Mouse (Mus musculus): ENCODE measurements around the gene 4930415O20Rik. TPM values are rescaled to one million over a fixed set of nuclear protein-coding genes. Genes with fewer than 3 reads are reported as not detected.
A peak's percentile ranks its signal among the peaks of the same experiment; 100 is the strongest.

The 4930415O20Rik gene
- polyA plus RNA-seq, 1 experiment, result 0.46 TPM

- H3K4me1 ChIP-seq (ENCODE audit: control insufficient read depth, insufficient read depth, insufficient read length, low read length), result peaks cover 13% of the 10 kb centered on the region
- no peak overlapping the region for H3K27ac ChIP-seq (ENCODE audit: insufficient read depth, low read depth, low read length)
- TF ChIP-seq POLR2A (IDR thresholded peaks at IDR 0.05; ENCODE audit: low read depth, low read length) (no peak), CTCF (IDR thresholded peaks at IDR 0.05; ENCODE audit: extremely low read depth, insufficient read length, insufficient replicate concordance, low read depth, low read length) (no peak)
- no peak overlapping the region for H3K4me3 ChIP-seq (ENCODE audit: low read depth, low read length)
- H3K36me3 ChIP-seq (ENCODE audit: control insufficient read depth, insufficient read depth, low read length), result peaks cover 1% of the 10 kb centered on the region; the same call in 1 of the 2 replicates
- H3K27me3 ChIP-seq (ENCODE audit: control insufficient read depth, insufficient read depth, low read length), result no peaks in the 10 kb centered on the region
- 56% methylated on average over 7 of the region's 7 CpGs for WGBS
Measured at GRCm38 (mm10) chr15:98569216-98569615, 1.6 kb upstream of the 4930415O20Rik start.

DNA sequence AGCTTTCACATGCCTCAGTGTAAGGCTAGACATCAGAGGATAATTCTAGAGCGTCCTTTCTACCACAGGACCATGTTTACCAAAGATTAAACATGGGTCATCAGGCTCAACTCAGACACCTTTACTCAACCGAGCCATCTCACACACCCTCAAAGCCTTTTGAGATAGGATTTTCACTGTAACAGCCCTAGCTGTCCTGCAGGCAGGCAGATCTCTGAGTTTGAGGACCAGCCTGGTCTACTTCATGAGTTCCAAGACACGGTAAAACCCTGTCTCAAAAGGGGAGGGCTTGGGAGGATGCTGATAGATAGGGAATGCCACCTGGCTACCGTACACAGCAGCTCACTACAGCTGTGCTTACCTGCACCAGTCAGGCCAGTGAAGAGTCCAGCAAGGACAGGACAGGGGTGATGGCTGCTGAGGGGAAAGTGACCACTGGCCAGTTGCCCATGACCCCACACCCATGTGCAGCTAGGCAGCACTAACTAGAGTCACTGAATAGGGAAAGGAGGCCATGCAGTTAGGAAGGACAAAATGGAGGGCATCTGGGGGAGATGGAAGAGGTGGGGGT, 924 bp upstream of the 4930415O20Rik start:
- Histone ChIP-seq H3K4me3 (ENCODE audit: low read depth, low read length) (no peak overlapping the region), H3K27ac (ENCODE audit: insufficient read depth, low read depth, low read length) (no peak overlapping the region), H3K36me3 (ENCODE audit: control insufficient read depth, insufficient read depth, low read length) (no peaks in the 10 kb centered on the region), H3K4me1 (ENCODE audit: control insufficient read depth, insufficient read depth, insufficient read length, low read length) (peaks cover 13% of the 10 kb centered on the region), H3K27me3 (ENCODE audit: control insufficient read depth, insufficient read depth, low read length) (no peaks in the 10 kb centered on the region)
- 62% methylated on average over 4 of the region's 4 CpGs for WGBS
- TF ChIP-seq POLR2A (IDR thresholded peaks at IDR 0.05; ENCODE audit: low read depth, low read length) (no peak), CTCF (IDR thresholded peaks at IDR 0.05; ENCODE audit: extremely low read depth, insufficient read length, insufficient replicate concordance, low read depth, low read length) (no peak)

DNA sequence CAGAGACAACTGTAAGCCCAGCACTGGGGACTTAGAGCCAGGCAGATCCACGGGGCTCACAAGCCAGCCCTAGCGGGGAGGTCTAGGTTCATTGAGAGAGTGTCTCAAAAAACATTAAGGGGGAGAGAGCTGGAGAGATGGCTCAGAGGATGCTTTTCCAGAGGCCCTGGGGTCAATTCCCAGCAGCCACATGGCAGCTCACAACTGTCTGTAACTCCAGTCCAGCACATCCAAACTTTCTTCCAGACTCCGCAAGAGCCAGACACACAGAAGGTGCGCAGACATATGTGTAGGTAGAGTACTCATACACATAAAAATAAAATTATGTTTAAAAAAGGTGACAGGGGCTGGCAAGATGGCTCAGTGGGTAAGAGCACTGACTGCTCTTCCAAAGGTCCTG, 2.5 kb downstream of the 4930415O20Rik start:
- no peaks in the 10 kb centered on the region for H3K27me3 ChIP-seq (ENCODE audit: control insufficient read depth, insufficient read depth, low read length)
- TF ChIP-seq POLR2A (IDR thresholded peaks at IDR 0.05; ENCODE audit: low read depth, low read length) (no peak), CTCF (IDR thresholded peaks at IDR 0.05; ENCODE audit: extremely low read depth, insufficient read length, insufficient replicate concordance, low read depth, low read length) (no peak)
- H3K36me3 ChIP-seq (ENCODE audit: control insufficient read depth, insufficient read depth, low read length), result no peaks in the 10 kb centered on the region
- peaks cover 5% of the 10 kb centered on the region for H3K4me1 ChIP-seq (ENCODE audit: control insufficient read depth, insufficient read depth, insufficient read length, low read length)
- H3K27ac ChIP-seq (ENCODE audit: insufficient read depth, low read depth, low read length), result no peak overlapping the region
- WGBS, result 81% methylated on average over 4 of the region's 4 CpGs
- no peak overlapping the region for H3K4me3 ChIP-seq (ENCODE audit: low read depth, low read length)

DNA sequence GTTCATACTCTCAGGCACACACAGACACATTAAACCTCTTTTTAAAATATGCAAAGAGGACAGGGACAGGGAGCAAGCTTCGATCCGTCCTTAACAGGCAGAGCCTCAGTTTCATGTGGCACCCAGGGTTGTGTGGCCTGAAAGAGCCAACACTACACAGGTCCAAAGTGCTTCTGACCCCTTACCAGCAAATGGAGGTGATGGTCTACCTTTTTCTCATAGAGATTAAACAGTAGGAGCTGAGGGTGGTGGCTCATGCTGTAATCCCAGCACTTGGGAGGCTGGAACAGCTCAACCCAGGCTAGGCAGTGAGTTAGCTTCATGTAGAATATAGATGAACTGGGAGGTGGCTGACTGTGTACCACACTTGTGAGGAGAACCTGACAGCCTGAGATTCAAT, 8.5 kb downstream of the 4930415O20Rik start:
- Histone ChIP-seq H3K4me1 (ENCODE audit: control insufficient read depth, insufficient read depth, insufficient read length, low read length) (peaks cover 6% of the 10 kb centered on the region; the same call in 1 of the 2 replicates), H3K4me3 (ENCODE audit: low read depth, low read length) (no peak overlapping the region), H3K36me3 (ENCODE audit: control insufficient read depth, insufficient read depth, low read length) (no peaks in the 10 kb centered on the region), H3K27me3 (ENCODE audit: control insufficient read depth, insufficient read depth, low read length) (no peaks in the 10 kb centered on the region), H3K27ac (ENCODE audit: insufficient read depth, low read depth, low read length) (no peak overlapping the region)
- TF ChIP-seq POLR2A (IDR thresholded peaks at IDR 0.05; ENCODE audit: low read depth, low read length) (no peak), CTCF (IDR thresholded peaks at IDR 0.05; ENCODE audit: extremely low read depth, insufficient read length, insufficient replicate concordance, low read depth, low read length) (no peak)
- 92% methylated on average over 2 of the region's 2 CpGs for WGBS

DNA sequence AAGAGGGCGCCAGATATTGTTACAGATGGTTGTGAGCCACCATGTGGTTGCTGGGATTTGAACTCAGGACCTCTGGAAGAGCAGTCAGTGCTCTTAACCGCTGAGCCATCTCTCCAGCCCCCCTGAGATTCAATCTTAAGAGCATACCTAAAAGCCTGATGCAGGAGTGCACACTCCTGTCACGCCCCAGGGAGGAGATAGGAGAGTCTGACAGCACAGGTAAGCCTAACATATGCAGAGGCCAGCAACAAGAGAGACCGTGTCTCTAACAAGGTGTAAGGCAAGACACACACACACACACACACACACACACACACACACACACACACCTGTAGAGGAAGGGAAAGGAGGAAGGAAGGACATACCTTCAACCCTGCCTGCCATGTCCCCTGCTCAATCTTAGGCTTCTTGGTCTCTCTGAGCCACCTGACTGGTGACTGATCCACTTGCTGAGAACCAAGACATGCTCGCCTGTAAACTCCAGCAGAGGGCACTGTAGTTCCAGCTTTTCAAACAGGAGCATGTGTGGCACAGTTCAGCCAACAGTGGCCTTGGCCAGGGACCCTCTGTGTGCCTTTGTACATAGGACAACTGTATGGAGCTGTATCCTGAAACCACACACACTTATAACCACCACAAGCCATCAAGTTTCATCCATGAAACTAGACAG, 9.1 kb downstream of the 4930415O20Rik start:
- H3K4me1 ChIP-seq (ENCODE audit: control insufficient read depth, insufficient read depth, insufficient read length, low read length), result peaks cover 6% of the 10 kb centered on the region; the same call in 1 of the 2 replicates
- no peak overlapping the region for H3K4me3 ChIP-seq (ENCODE audit: low read depth, low read length)
- H3K27ac ChIP-seq (ENCODE audit: insufficient read depth, low read depth, low read length), result no peak overlapping the region
- TF ChIP-seq CTCF (IDR thresholded peaks at IDR 0.05; ENCODE audit: extremely low read depth, insufficient read length, insufficient replicate concordance, low read depth, low read length) (peak; percentile 81; the same call in 1 of the 2 replicates), POLR2A (IDR thresholded peaks at IDR 0.05; ENCODE audit: low read depth, low read length) (no peak)
- no peaks in the 10 kb centered on the region for H3K36me3 ChIP-seq (ENCODE audit: control insufficient read depth, insufficient read depth, low read length)
- no peaks in the 10 kb centered on the region for H3K27me3 ChIP-seq (ENCODE audit: control insufficient read depth, insufficient read depth, low read length)
- WGBS, result 33% methylated on average over 5 of the region's 5 CpGs

DNA sequence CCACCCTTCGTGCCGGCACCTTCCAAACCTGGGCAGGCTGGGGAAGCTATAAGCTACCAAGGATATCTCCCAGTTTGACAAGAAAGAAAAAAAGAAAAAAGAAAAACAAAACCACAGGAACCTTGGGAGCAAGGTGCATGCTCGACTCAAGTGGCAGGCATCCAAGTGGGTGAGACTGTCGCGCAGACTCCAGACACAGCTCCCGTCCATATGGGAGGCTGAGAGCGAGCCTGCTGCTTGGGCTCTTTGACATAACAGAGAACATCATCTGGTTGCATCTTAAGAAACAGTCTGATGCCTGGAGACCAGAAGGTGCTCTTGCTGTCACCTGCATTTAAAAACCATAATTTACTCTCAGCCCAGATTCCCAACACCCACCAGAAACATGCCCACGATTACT, 11.6 kb downstream of the 4930415O20Rik start:
- peak overlapping the region; percentile 9; the same call in 1 of the 2 replicates for H3K4me3 ChIP-seq (ENCODE audit: low read depth, low read length)
- H3K27me3 ChIP-seq (ENCODE audit: control insufficient read depth, insufficient read depth, low read length), result no peaks in the 10 kb centered on the region
- no peaks in the 10 kb centered on the region for H3K36me3 ChIP-seq (ENCODE audit: control insufficient read depth, insufficient read depth, low read length)
- no peak overlapping the region for H3K27ac ChIP-seq (ENCODE audit: insufficient read depth, low read depth, low read length)
- peaks cover 13% of the 10 kb centered on the region; the same call in 1 of the 2 replicates for H3K4me1 ChIP-seq (ENCODE audit: control insufficient read depth, insufficient read depth, insufficient read length, low read length)
- TF ChIP-seq CTCF (IDR thresholded peaks at IDR 0.05; ENCODE audit: extremely low read depth, insufficient read length, insufficient replicate concordance, low read depth, low read length), result no peak
- TF ChIP-seq POLR2A (IDR thresholded peaks at IDR 0.05; ENCODE audit: low read depth, low read length), result no peak
- 26% methylated on average over 8 of the region's 8 CpGs for WGBS

- Histone ChIP-seq H3K27ac (ENCODE audit: insufficient read depth, low read depth, low read length) (no peak overlapping the region), H3K4me3 (ENCODE audit: low read depth, low read length) (no peak overlapping the region), H3K27me3 (ENCODE audit: control insufficient read depth, insufficient read depth, low read length) (no peaks in the 10 kb centered on the region), H3K4me1 (ENCODE audit: control insufficient read depth, insufficient read depth, insufficient read length, low read length) (peaks cover 19% of the 10 kb centered on the region; the same call in 1 of the 2 replicates), H3K36me3 (ENCODE audit: control insufficient read depth, insufficient read depth, low read length) (no peaks in the 10 kb centered on the region)
- TF ChIP-seq CTCF (IDR thresholded peaks at IDR 0.05; ENCODE audit: extremely low read depth, insufficient read length, insufficient replicate concordance, low read depth, low read length), result no peak
- TF ChIP-seq POLR2A (IDR thresholded peaks at IDR 0.05; ENCODE audit: low read depth, low read length), result no peak
- WGBS, result 80% methylated on average over 8 of the region's 8 CpGs
Measured at GRCm38 (mm10) chr15:98582996-98583395, 12.2 kb downstream of the 4930415O20Rik start.

All from small intestine, adult 2 months (tissue).